Mouse (Mus musculus): ENCODE data around the gene Pdp2. TPM values are rescaled to one million over a fixed set of nuclear protein-coding genes. Genes with fewer than 3 reads are reported as not detected.
"Not testable (repeated sequence)": the region's sequence is repeated elsewhere in the genome, so short reads cannot be mapped to it uniquely, and the experiment has no call there.

Pdp2 gene
- polyA plus RNA-seq, 1 experiment from 2014 or later: 18.2 TPM

GRCm38 (mm10) chr8:104569559-104569958 is 21.7 kb upstream of the Pdp2 start:
- 56% methylated on average over 1 of the region's 1 CpGs for WGBS
- no peak for ATAC-seq
- Histone ChIP-seq H3K27ac (ENCODE audit: low read length) (no peak overlapping the region), H3K36me3 (ENCODE audit: control insufficient read depth, insufficient read depth, low read length) (no peaks in the 10 kb centered on the region), H3K4me1 (ENCODE audit: control insufficient read depth, insufficient read depth, low read length) (no peaks in the 10 kb centered on the region), H3K9ac (ENCODE audit: low read depth, low read length) (no peak overlapping the region), H3K4me2 (ENCODE audit: low read depth, low read length) (no peak overlapping the region), H3K9me3 (ENCODE audit: control insufficient read depth, low read length) (no peaks in the 10 kb centered on the region), H3K4me3 (ENCODE audit: low read length) (no peak overlapping the region), H3K27me3 (replicated peaks; ENCODE audit: control insufficient read depth, insufficient read depth, low read length) (0 out of 2 replicates have a peak, but pooled peaks cover 2% of the 10 kb centered on the region)

GRCm38 (mm10) chr8:104570436-104571343 is 20.6 kb upstream of the Pdp2 start:
- WGBS: 7% methylated on average over 26 of the region's 26 CpGs
- Histone ChIP-seq H3K9ac (ENCODE audit: low read depth, low read length) (peak overlapping the region; percentile 42), H3K36me3 (ENCODE audit: control insufficient read depth, insufficient read depth, low read length) (no peaks in the 10 kb centered on the region), H3K4me2 (ENCODE audit: low read depth, low read length) (peak overlapping the region; percentile 82), H3K27me3 (replicated peaks; ENCODE audit: control insufficient read depth, insufficient read depth, low read length) (0 out of 2 replicates have a peak, but pooled peaks cover 2% of the 10 kb centered on the region), H3K9me3 (ENCODE audit: control insufficient read depth, low read length) (no peaks in the 10 kb centered on the region), H3K4me1 (ENCODE audit: control insufficient read depth, insufficient read depth, low read length) (no peaks in the 10 kb centered on the region), H3K4me3 (ENCODE audit: low read length) (peak overlapping the region; percentile 49), H3K27ac (ENCODE audit: low read length) (no peak overlapping the region)
- peak; percentile 84 for ATAC-seq

- Histone ChIP-seq H3K4me1 (ENCODE audit: control insufficient read depth, insufficient read depth, low read length) (no peaks in the 10 kb centered on the region), H3K4me3 (ENCODE audit: low read length) (no peak overlapping the region), H3K9me3 (ENCODE audit: control insufficient read depth, low read length) (no peaks in the 10 kb centered on the region), H3K27ac (ENCODE audit: low read length) (no peak overlapping the region), H3K27me3 (replicated peaks; ENCODE audit: control insufficient read depth, insufficient read depth, low read length) (0 out of 2 replicates have a peak, but pooled peaks cover 2% of the 10 kb centered on the region), H3K36me3 (ENCODE audit: control insufficient read depth, insufficient read depth, low read length) (no peaks in the 10 kb centered on the region), H3K4me2 (ENCODE audit: low read depth, low read length) (no peak overlapping the region), H3K9ac (ENCODE audit: low read depth, low read length) (no peak overlapping the region)
- WGBS: 90% methylated on average over 3 of the region's 3 CpGs
- ATAC-seq: no peak
Measured at GRCm38 (mm10) chr8:104576820-104577219, 14.4 kb upstream of the Pdp2 start.

GRCm38 (mm10) chr8:104577606-104578005 is 13.6 kb upstream of the Pdp2 start:
- H3K27ac ChIP-seq (ENCODE audit: low read length); H3K9ac ChIP-seq (ENCODE audit: low read depth, low read length); H3K27me3 ChIP-seq (replicated peaks; ENCODE audit: control insufficient read depth, insufficient read depth, low read length); H3K4me2 ChIP-seq (ENCODE audit: low read depth, low read length); H3K9me3 ChIP-seq (ENCODE audit: control insufficient read depth, low read length); H3K4me3 ChIP-seq (ENCODE audit: low read length); H3K36me3 ChIP-seq (ENCODE audit: control insufficient read depth, insufficient read depth, low read length); ATAC-seq; H3K4me1 ChIP-seq (ENCODE audit: control insufficient read depth, insufficient read depth, low read length): not testable (repeated sequence)
- WGBS: 75% methylated on average over 17 of the region's 17 CpGs

- H3K9me3 ChIP-seq (ENCODE audit: control insufficient read depth, low read length): no peaks in the 10 kb centered on the region
Measured at GRCm38 (mm10) chr8:104584522-104584921, 6.7 kb upstream of the Pdp2 start.

GRCm38 (mm10) chr8:104590284-104590683 is 967 bp upstream of the Pdp2 start:
- WGBS: 89% methylated on average over 3 of the region's 3 CpGs
- H3K27me3 ChIP-seq (replicated peaks; ENCODE audit: control insufficient read depth, insufficient read depth, low read length): no peaks in the 10 kb centered on the region
- H3K4me2 ChIP-seq (ENCODE audit: low read depth, low read length): no peak overlapping the region
- H3K36me3 ChIP-seq (ENCODE audit: control insufficient read depth, insufficient read depth, low read length): peaks cover 11% of the 10 kb centered on the region
- no peak overlapping the region for H3K4me3 ChIP-seq (ENCODE audit: low read length)
- peaks cover 12% of the 10 kb centered on the region for H3K4me1 ChIP-seq (ENCODE audit: control insufficient read depth, insufficient read depth, low read length)
- H3K9ac ChIP-seq (ENCODE audit: low read depth, low read length): no peak overlapping the region
- H3K27ac ChIP-seq (ENCODE audit: low read length): no peak overlapping the region
- no peaks in the 10 kb centered on the region for H3K9me3 ChIP-seq (ENCODE audit: control insufficient read depth, low read length)
- no peak for ATAC-seq

More at GRCm38 (mm10) chr8:104584522-104584921, 6.7 kb upstream of the Pdp2 start:
- no peak overlapping the region for H3K4me2 ChIP-seq (ENCODE audit: low read depth, low read length)
- H3K27ac ChIP-seq (ENCODE audit: low read length): no peak overlapping the region
- H3K36me3 ChIP-seq (ENCODE audit: control insufficient read depth, insufficient read depth, low read length): no peaks in the 10 kb centered on the region
- H3K9ac ChIP-seq (ENCODE audit: low read depth, low read length): no peak overlapping the region
- H3K27me3 ChIP-seq (replicated peaks; ENCODE audit: control insufficient read depth, insufficient read depth, low read length): no peaks in the 10 kb centered on the region
- no peaks in the 10 kb centered on the region for H3K4me1 ChIP-seq (ENCODE audit: control insufficient read depth, insufficient read depth, low read length)
- no peak for ATAC-seq
- H3K4me3 ChIP-seq (ENCODE audit: low read length): no peak overlapping the region
- WGBS: 60% methylated on average over 1 of the region's 1 CpGs

- no peak for ATAC-seq
- peak overlapping the region; percentile 91 for H3K27ac ChIP-seq (ENCODE audit: low read length)
Measured at GRCm38 (mm10) chr8:104591856-104592255, 605 bp downstream of the Pdp2 start.

GRCm38 (mm10) chr8:104592566-104592965 is 1.3 kb downstream of the Pdp2 start:
- 58% methylated on average over 6 of the region's 6 CpGs for WGBS
- H3K36me3 ChIP-seq (ENCODE audit: control insufficient read depth, insufficient read depth, low read length): peaks cover 11% of the 10 kb centered on the region
- no peak overlapping the region for H3K27ac ChIP-seq (ENCODE audit: low read length)
- no peak for ATAC-seq
- peak overlapping the region; percentile 76; the same call in 1 of the 2 replicates for H3K9ac ChIP-seq (ENCODE audit: low read depth, low read length)
- no peaks in the 10 kb centered on the region for H3K27me3 ChIP-seq (replicated peaks; ENCODE audit: control insufficient read depth, insufficient read depth, low read length)
- peak overlapping the region; percentile 73 for H3K4me3 ChIP-seq (ENCODE audit: low read length)
- H3K9me3 ChIP-seq (ENCODE audit: control insufficient read depth, low read length): no peaks in the 10 kb centered on the region
- peaks cover 12% of the 10 kb centered on the region for H3K4me1 ChIP-seq (ENCODE audit: control insufficient read depth, insufficient read depth, low read length)
- H3K4me2 ChIP-seq (ENCODE audit: low read depth, low read length): peak overlapping the region; percentile 86

More at GRCm38 (mm10) chr8:104591856-104592255, 605 bp downstream of the Pdp2 start:
- H3K4me2 ChIP-seq (ENCODE audit: low read depth, low read length): peak overlapping the region; percentile 86
- H3K9ac ChIP-seq (ENCODE audit: low read depth, low read length): peak overlapping the region; percentile 76
- WGBS: under 1% methylated on average over 9 of the region's 9 CpGs
- H3K9me3 ChIP-seq (ENCODE audit: control insufficient read depth, low read length): no peaks in the 10 kb centered on the region
- H3K4me1 ChIP-seq (ENCODE audit: control insufficient read depth, insufficient read depth, low read length): peaks cover 12% of the 10 kb centered on the region
- peak overlapping the region; percentile 73 for H3K4me3 ChIP-seq (ENCODE audit: low read length)
- peaks cover 11% of the 10 kb centered on the region for H3K36me3 ChIP-seq (ENCODE audit: control insufficient read depth, insufficient read depth, low read length)
- no peaks in the 10 kb centered on the region for H3K27me3 ChIP-seq (replicated peaks; ENCODE audit: control insufficient read depth, insufficient read depth, low read length)

GRCm38 (mm10) chr8:104593536-104594325 is 2.5 kb downstream of the Pdp2 start:
- Histone ChIP-seq H3K4me2 (ENCODE audit: low read depth, low read length) (no peak overlapping the region), H3K9me3 (ENCODE audit: control insufficient read depth, low read length) (no peaks in the 10 kb centered on the region), H3K27ac (ENCODE audit: low read length) (no peak overlapping the region), H3K9ac (ENCODE audit: low read depth, low read length) (no peak overlapping the region), H3K4me1 (ENCODE audit: control insufficient read depth, insufficient read depth, low read length) (peaks cover 16% of the 10 kb centered on the region), H3K27me3 (replicated peaks; ENCODE audit: control insufficient read depth, insufficient read depth, low read length) (no peaks in the 10 kb centered on the region), H3K4me3 (ENCODE audit: low read length) (no peak overlapping the region), H3K36me3 (ENCODE audit: control insufficient read depth, insufficient read depth, low read length) (peaks cover 11% of the 10 kb centered on the region)
- ATAC-seq: no peak
- WGBS: 93% methylated on average over 31 of the region's 31 CpGs
